Mouse (Mus musculus) olfactory bulb, adult 2 months (tissue): ENCODE data around the gene Spry2. TPM values are rescaled to one million over a fixed set of nuclear protein-coding genes. Genes with fewer than 3 reads are reported as not detected.

Experiments
- H3K27ac ChIP-seq: fragments of 200-500 bp; 2 replicates; pipeline ENCODE4 v1.5.1; 2012; ENCODE audit warnings: low read depth, low read length; ENCODE audit not compliant: insufficient read depth
- H3K4me1 ChIP-seq: fragments of 200-500 bp; 2 replicates; pipeline ENCODE4 v1.6.1; 2012; ENCODE audit warnings: low read length; ENCODE audit not compliant: control insufficient read depth, insufficient read depth
- H3K4me3 ChIP-seq: fragments of 200-500 bp; 2 replicates; pipeline ENCODE4 v1.5.1; 2012; ENCODE audit warnings: mild to moderate bottlenecking, low read depth, low read length, moderate library complexity; ENCODE audit not compliant: insufficient read depth
- CTCF ChIP-seq: fragments of 200-500 bp; IDR thresholded peaks from 2 replicates; pipeline ENCODE4 v1.5.1; 2012; ENCODE audit warnings: low read depth, mild to moderate bottlenecking, low read length, moderate library complexity; ENCODE audit not compliant: insufficient read depth
- POLR2A ChIP-seq: fragments of 200-500 bp; IDR thresholded peaks from 2 replicates; pipeline ENCODE4 v1.6.1; 2012; ENCODE audit warnings: mild to moderate bottlenecking, low read depth, low read length, moderate library complexity; ENCODE audit not compliant: insufficient read depth
- WGBS: fragments of 180-500 bp; shearing (Covaris S2); methylation state at CpG from one replicate; pipeline ENCODE4 v1.1.7; 2018; 5-methylcytosine and 5-hydroxymethylcytosine counted together
- polyA plus RNA-seq: library from polyadenylated mRNA; stranded (reverse); fragments of >200 nt; gene quantifications from 2 replicates; pipeline ENCODE4 v1.2.4, GENCODE M21; 2012; ENCODE audit warnings: low replicate concordance; ENCODE audit not compliant: missing spikeins, insufficient read depth, insufficient read length

The Spry2 gene
- polyA plus RNA-seq, 1 experiment, result not detected

DNA sequence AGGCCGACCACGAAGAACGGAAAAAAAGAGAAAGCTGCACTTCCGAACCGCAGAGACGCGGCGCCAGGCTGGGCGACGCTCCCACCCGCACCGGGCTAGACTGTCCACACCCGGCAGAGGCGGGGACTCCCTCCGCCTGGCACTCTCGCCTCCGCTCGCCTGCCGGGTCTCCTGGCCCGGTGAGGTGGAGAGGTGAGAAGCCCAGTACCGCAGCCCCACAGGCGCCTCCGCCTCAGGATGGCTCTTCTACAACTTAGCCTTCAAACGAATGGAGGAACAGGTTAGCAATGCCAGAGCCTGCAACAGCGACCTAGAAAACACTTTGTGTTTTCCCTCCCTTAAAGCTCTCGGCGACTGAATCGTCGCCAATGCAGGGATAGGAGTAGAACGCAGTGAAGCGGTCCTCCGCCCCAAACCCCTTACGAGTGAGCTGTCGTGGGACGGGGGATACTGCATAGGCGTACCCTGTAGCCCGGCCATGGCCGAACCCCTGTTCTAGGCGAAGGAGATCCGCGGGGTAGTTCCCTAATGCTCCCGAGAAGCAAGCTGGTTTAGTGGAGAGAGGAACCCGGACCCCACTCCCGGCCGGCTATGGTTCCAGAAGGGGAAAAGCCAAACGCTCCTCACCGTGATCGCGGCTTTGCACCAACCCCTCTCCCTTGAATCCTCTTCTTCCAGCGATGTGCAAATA lies 513 bp downstream of the Spry2 start:
- H3K4me1 ChIP-seq, result peaks cover 11% of the 10 kb centered on the region
- under 1% methylated on average over 50 of the region's 50 CpGs for WGBS

DNA sequence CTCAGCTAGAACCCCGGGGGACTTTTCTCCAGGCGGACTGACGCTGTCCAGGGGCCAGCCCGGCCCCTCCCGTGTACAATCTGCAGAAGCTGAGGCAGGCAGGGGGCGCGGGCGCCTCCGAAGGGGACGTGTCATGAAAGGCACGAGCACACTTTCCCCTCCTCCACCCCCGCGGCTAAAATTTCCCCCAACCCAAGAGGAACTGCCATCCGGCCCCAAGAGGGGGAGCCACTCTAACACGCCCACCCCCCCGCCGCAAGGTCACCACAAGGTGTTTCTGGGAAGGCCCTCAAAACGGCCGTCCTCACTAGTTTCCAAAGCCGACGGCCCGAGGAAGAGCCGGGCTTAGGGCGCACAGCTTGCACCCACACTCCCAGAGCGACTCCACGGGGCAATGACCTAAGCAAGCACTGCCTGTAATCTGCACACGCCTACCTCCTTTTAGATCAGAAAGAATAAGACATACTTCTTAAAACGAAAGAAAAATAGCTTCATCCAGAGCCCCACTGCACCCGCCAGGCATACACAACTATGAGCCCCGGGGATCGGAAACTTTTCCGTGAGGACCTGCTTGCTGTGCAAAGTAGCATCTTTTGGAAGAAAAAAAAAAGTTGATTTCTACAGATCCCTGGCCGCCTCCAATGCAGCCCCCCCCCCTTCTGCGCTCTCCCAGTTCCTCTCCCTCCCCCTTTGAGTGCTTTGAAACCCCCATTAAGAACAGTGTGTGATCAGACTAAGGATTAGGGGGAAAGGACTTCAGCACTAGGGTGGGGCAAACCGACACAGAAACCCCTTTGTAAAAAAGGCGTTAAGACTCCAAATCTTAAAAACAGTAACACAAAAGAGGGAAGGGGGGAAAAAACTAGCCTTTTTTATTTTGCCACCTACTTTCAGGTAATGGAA lies 1.4 kb downstream of the Spry2 start:
- TF ChIP-seq POLR2A (no peak), CTCF (no peak)
- under 1% methylated on average over 36 of the region's 36 CpGs for WGBS
- peak overlapping the region; percentile 70 for H3K4me3 ChIP-seq
- H3K4me1 ChIP-seq, result peaks cover 11% of the 10 kb centered on the region
- peak overlapping the region; percentile 37 for H3K27ac ChIP-seq

More for the DNA sequence above, 513 bp downstream of the Spry2 start:
- peak overlapping the region; percentile 70 for H3K4me3 ChIP-seq
- H3K27ac ChIP-seq, result peak overlapping the region; percentile 77
- no peak for TF ChIP-seq CTCF
- TF ChIP-seq POLR2A, result no peak

DNA sequence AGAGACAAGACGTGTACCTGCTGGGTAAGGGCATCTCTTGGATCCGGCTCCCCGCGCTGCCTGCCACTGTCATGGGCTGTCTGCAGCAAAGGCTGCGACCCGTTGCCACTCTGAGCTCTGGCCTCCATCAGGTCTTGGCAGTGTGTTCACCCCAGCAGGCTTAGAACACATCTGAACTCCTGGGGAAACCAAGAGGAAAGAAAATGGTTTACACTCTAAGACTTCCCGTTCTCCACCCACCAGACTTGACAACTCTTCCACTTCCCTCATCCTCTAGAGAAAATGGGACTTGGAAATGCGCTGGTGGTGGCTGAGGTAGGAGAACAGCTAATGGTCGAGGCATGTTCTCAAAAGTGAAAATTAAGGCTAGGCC lies 3.0 kb downstream of the Spry2 start:
- TF ChIP-seq CTCF, result no peak
- TF ChIP-seq POLR2A, result no peak
- peak overlapping the region; percentile 32 for H3K4me3 ChIP-seq
- WGBS, result 45% methylated on average over 9 of the region's 9 CpGs
- peaks cover 9% of the 10 kb centered on the region for H3K4me1 ChIP-seq
- H3K27ac ChIP-seq, result no peak overlapping the region

DNA sequence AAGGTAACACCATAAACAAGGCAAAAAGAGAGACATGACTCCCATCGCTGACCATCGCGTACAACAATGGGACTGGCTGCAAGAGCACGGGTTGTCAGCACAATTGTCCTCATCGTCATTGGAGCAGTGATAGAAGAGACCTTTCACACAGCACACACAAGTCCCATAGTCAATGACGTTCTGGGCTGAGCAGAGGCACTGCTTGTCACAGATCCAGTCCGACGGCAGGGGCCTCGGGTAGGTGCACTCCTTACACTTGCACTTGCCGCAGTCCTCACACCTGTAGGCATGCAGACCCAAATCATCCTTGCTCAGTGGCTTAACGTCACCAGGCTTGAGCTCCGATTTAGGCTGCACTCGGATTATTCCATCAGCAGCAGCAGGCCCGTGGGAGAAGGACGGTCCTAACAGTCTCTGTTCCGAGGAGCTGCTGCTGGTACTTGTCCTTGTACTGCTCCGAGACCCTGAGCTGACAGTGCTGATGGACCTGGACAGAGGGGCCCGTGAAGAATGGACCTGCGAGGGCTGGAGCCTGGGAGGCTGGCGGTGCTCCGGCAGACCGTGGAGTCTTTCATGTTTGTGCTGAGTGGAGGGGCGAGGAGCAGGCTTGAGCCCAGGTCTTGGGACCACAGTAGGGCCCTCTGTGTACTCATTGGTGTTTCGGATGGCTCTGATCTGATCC lies 3.5 kb downstream of the Spry2 start:
- peaks cover 9% of the 10 kb centered on the region for H3K4me1 ChIP-seq

DNA sequence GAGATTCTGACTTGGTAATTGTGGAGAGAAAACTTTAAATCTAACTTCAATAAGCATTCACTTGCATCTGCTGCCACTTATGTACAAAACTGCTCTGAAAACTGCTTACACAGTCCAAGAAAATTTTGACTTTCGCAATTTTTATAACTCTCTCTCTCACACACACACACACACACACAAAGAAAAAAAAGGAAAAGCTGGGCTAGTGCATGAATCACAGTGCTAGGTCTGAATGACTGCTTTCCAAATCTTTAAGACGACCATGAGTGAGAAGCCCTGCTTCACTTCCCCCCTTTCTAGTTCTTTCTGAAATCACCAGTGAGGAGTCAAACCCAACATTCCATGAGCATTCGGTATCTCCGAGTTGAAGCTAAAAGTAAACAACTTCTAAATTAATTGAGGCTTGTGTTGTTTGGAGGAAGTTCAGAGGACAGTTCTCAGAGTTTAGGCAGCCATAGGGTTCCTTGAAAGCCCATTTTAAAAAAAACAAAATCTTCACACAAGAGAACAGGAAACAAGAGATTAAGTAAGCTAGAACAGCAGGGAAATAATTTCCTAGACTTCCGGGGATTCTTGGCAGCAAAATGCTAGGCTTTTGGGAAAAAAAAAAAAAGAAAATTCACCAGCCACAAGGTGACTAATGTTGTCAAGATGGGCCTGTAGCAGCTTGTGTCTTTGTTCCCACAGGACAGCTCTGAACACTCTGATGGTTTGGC lies 5.9 kb downstream of the Spry2 start:
- TF ChIP-seq POLR2A (no peak), CTCF (no peak)
- H3K4me3 ChIP-seq, result no peak overlapping the region
- WGBS, result 60% methylated on average over 5 of the region's 5 CpGs
- H3K4me1 ChIP-seq, result peaks cover 9% of the 10 kb centered on the region
- no peak overlapping the region for H3K27ac ChIP-seq

More for the DNA sequence above, 3.5 kb downstream of the Spry2 start:
- Histone ChIP-seq H3K27ac (no peak overlapping the region), H3K4me3 (peak overlapping the region; percentile 32)
- TF ChIP-seq CTCF (no peak), POLR2A (no peak)
- WGBS, result 59% methylated on average over 24 of the region's 24 CpGs

DNA sequence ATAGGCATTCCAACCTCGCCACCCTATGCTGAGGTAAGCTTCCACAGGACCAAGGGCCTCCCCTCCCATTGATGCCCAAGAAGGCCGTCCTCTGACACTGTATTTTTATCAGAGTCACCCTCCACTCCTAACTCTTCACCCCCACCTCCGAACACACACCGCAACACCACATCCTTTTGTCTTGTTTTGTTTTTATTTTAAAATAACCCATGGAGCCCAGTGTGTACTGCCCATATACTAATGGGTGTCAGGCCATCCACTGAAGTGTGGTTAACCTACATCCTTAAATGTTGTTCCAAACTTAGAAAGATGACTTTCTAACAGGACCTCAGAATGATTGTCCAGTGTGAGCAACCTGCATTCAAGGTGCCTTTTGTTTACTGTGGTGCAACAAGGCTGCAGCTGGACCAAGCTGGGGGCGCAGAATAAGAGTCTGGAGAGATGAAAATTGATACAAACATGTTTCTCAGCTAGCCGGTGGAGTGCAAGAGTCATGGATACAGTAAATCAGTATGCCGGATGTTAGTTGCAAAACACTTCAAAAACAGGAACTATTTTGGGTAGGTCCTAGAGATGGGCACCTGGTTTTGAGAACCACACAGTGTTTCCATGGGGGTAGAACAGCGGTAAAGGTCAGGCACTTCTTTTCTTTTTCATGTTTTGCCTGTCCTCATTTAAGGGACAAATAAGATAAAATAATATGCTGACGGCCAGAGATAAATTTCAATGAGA lies 9.8 kb downstream of the Spry2 start:
- H3K27ac ChIP-seq, result no peak overlapping the region
- no peak for TF ChIP-seq CTCF
- TF ChIP-seq POLR2A, result no peak
- no peak overlapping the region for H3K4me3 ChIP-seq
- no peaks in the 10 kb centered on the region for H3K4me1 ChIP-seq
- WGBS, result 97% methylated on average over 9 of the region's 9 CpGs

DNA sequence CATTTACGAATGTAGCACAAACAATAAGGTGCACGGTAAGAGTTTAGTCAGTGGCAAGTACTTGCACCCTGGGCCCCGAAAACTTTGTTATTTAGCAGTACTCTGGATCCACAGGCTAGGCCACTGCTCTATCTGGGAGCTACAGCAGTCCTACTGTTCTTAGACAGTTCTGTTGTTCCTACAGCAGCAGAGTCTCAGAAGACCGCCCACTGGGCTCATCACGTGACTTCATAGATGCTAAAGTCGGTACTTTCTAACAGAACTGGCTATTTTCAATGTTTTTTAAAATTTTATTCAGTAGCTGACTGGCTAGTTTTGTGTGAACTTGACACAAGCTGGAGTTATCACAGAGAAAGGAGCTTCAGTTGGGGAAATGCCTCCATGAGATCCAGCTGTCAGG lies 11.4 kb downstream of the Spry2 start:
- TF ChIP-seq CTCF (no peak), POLR2A (no peak)
- no peak overlapping the region for H3K4me3 ChIP-seq
- H3K27ac ChIP-seq, result no peak overlapping the region
- 90% methylated on average over 6 of the region's 6 CpGs for whole genome bisulfite sequencing
- no peaks in the 10 kb centered on the region for H3K4me1 ChIP-seq

DNA sequence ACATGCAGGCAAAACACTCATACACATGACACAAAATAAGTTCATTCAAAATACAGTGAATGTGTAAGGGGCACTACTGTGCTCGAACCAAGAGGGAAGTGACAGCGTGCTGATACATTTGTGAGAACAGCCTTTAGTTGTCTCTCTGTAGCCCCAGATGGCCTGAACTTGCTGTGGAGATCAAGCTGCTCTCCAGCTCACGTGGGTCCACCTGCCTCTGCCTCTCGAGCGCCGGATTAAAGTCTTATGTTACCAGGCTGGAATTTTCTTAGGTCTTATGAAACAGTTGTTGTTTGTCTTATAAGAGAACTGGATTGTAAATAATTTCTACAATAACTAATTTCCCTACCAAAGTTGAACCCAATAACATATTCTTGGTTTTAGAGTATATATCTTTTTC lies 13.4 kb downstream of the Spry2 start:
- WGBS, result 94% methylated on average over 6 of the region's 6 CpGs
- TF ChIP-seq CTCF (no peak), POLR2A (no peak)

More for the DNA sequence above, 13.4 kb downstream of the Spry2 start:
- Histone ChIP-seq H3K4me3 (no peak overlapping the region), H3K27ac (no peak overlapping the region), H3K4me1 (no peaks in the 10 kb centered on the region)
